Mouse (Mus musculus): ENCODE measurements around the gene Nme6. TPM values are rescaled to one million over a fixed set of nuclear protein-coding genes. Genes with fewer than 3 reads are reported as not detected.
"Not testable (repeated sequence)": the region's sequence is repeated elsewhere in the genome, so short reads cannot be mapped to it uniquely, and the experiment has no call there.

Gene Nme6
- 10 to 100 TPM; 22.1 to 26.8 TPM for total RNA-seq (2021)
- long read RNA-seq, experiment 1, transcript Nme6-214 (6 exons, 865 nt) = minor isoform, 5 of 59 reads
- long read RNA-seq, experiment 1, transcript Nme6-211 (7 exons, 719 nt) = minor isoform, 7 of 59 reads
- long read RNA-seq, experiment 1, transcript Nme6-201 (7 exons, 1,074 nt) = major isoform, 30 of 59 reads
- long read RNA-seq, experiment 1, transcript Nme6-207 (6 exons, 930 nt) = minor isoform, 6 of 59 reads
- long read RNA-seq, experiment 1, partial matches to known transcripts = 1 of 59 reads
- long read RNA-seq, experiment 1, other reads (novel, unspliced or antisense) = 8 of 59 reads
- long read RNA-seq, experiment 2, transcript Nme6-201 (7 exons, 1,074 nt) = major isoform, 13 of 32 reads
- long read RNA-seq, experiment 2, transcript Nme6-211 (7 exons, 719 nt) = minor isoform, 8 of 32 reads
- long read RNA-seq, experiment 2, partial matches to known transcripts = 1 of 32 reads
- long read RNA-seq, experiment 2, other reads (novel, unspliced or antisense) = 1 of 32 reads

GRCm38 (mm10) chr9:109832391-109833087, at the start of gene Nme6:
Nme6 (plus strand) TSS chr9:109832749.
- peak; percentile 76 for DNase-seq

GRCm38 (mm10) chr9:109790570-109790969, 42.0 kb upstream of the Nme6 start, which contains the start of gene Fbxw27:
Fbxw27 (minus strand) TSS chr9:109790670.
- not testable (repeated sequence) for DNase-seq

- DNase-seq = no peak
These were observed 37.3 kb upstream of the Nme6 start for GRCm38 (mm10) chr9:109795221-109795620.

- DNase-seq = no peak
These were observed 36.7 kb upstream of the Nme6 start for GRCm38 (mm10) chr9:109795811-109796210.

- DNase-seq = no peak
These were observed 34.5 kb upstream of the Nme6 start for GRCm38 (mm10) chr9:109798051-109798450.

GRCm38 (mm10) chr9:109805596-109805995, 27.0 kb upstream of the Nme6 start:
- not testable (repeated sequence) for DNase-seq

GRCm38 (mm10) chr9:109806260-109806659, 26.3 kb upstream of the Nme6 start:
- DNase-seq = no peak

GRCm38 (mm10) chr9:109806695-109807293, 25.8 kb upstream of the Nme6 start:
- DNase-seq = no peak

- DNase-seq = no peak
These were observed 24.7 kb upstream of the Nme6 start for GRCm38 (mm10) chr9:109807898-109808297.

GRCm38 (mm10) chr9:109811980-109812379, 20.6 kb upstream of the Nme6 start, which contains the start of gene Spink8:
Spink8 (plus strand) TSS chr9:109812280.
- DNase-seq = no peak

- DNase-seq = no peak
These were observed 19.1 kb upstream of the Nme6 start for GRCm38 (mm10) chr9:109813424-109813823.

GRCm38 (mm10) chr9:109816341-109816740, 16.2 kb upstream of the Nme6 start:
- no peak for DNase-seq

GRCm38 (mm10) chr9:109825739-109826138, 6.8 kb upstream of the Nme6 start:
- DNase-seq = no peak

GRCm38 (mm10) chr9:109826181-109826580, 6.4 kb upstream of the Nme6 start:
- DNase-seq = no peak

GRCm38 (mm10) chr9:109833088-109833412, 501 bp downstream of the Nme6 start:
- no peak for DNase-seq

GRCm38 (mm10) chr9:109849312-109849758, 16.8 kb downstream of the Nme6 start, which contains the start of gene Camp:
Camp (minus strand) TSS chr9:109849617.
- peak; percentile 76 for DNase-seq

GRCm38 (mm10) chr9:109850099-109850498, 17.6 kb downstream of the Nme6 start:
- DNase-seq = no peak

- no peak for DNase-seq
These were observed 21.8 kb downstream of the Nme6 start for GRCm38 (mm10) chr9:109854341-109854740.

GRCm38 (mm10) chr9:109855947-109856346, 23.4 kb downstream of the Nme6 start:
- no peak for DNase-seq

- peak; percentile 46 for DNase-seq
These were observed 30.0 kb downstream of the Nme6 start for GRCm38 (mm10) chr9:109862397-109863044.

- DNase-seq = no peak
These were observed 30.5 kb downstream of the Nme6 start for GRCm38 (mm10) chr9:109863085-109863484.

- DNase-seq = no peak
These were observed 33.7 kb downstream of the Nme6 start for GRCm38 (mm10) chr9:109866218-109866617.

All from gastrocnemius, postnatal 25 days (tissue).